Mouse (Mus musculus): ENCODE data around the gene Flvcr2. TPM values are rescaled to one million over a fixed set of nuclear protein-coding genes. Genes with fewer than 3 reads are reported as not detected.
A peak's percentile ranks its signal among the peaks of the same experiment; 100 is the strongest.

Gene Flvcr2
- polyA plus RNA-seq, 1 experiment from 2014 or later: 1.4 TPM

- Histone ChIP-seq H3K27ac (replicated peaks; ENCODE audit: low read depth, low read length) (no peak overlapping the region), H3K9ac (ENCODE audit: low read length) (no peak overlapping the region), H3K9me3 (ENCODE audit: control insufficient read depth, low read length) (no peaks in the 10 kb centered on the region), H3K4me2 (ENCODE audit: low read depth, severe bottlenecking) (no peak overlapping the region), H3K4me1 (ENCODE audit: control insufficient read depth, insufficient read depth, low read length) (no peaks in the 10 kb centered on the region), H3K27me3 (ENCODE audit: control insufficient read depth, insufficient read depth, low read length) (no peaks in the 10 kb centered on the region), H3K4me3 (ENCODE audit: low read depth, low read length) (no peak overlapping the region), H3K36me3 (ENCODE audit: control insufficient read depth, insufficient read depth, low read length) (no peaks in the 10 kb centered on the region)
- 28% methylated on average over 3 of the region's 3 CpGs for WGBS
- DNase-seq (ENCODE audit: low spot score) (no peak), ATAC-seq (ENCODE audit: insufficient number of reproducible peaks, low FRiP score, low TSS enrichment, low read depth) (no peak)
Measured at GRCm38 (mm10) chr12:85859511-85860189, 113.3 kb downstream of the Flvcr2 start.

DNA sequence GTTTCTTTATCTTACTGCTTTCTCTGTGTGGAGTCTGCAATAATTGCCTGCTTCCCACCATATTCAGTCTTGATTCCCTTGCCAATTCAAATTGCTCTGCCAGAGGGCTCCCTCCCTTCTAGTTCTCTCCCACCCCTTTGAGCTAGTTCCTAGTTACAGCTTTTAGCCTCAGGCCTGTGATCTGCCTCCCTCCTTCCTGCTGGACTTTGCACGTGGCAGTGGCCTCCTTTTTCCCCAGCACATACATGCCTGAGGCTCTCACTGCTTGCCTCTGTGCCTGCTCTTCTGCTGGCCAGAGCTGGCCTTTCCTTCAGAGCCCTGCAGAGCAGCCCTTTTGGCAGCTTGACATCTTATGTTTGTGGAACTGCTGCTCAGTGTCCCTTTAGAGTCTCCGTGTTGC is 116.2 kb downstream of the Flvcr2 start:
- H3K4me3 ChIP-seq (ENCODE audit: low read depth, low read length): no peak overlapping the region
- H3K4me1 ChIP-seq (ENCODE audit: control insufficient read depth, insufficient read depth, low read length): no peaks in the 10 kb centered on the region
- no peak overlapping the region for H3K4me2 ChIP-seq (ENCODE audit: low read depth, severe bottlenecking)
- WGBS: 43% methylated on average over 2 of the region's 2 CpGs
- no peak overlapping the region for H3K27ac ChIP-seq (replicated peaks; ENCODE audit: low read depth, low read length)
- no peaks in the 10 kb centered on the region for H3K27me3 ChIP-seq (ENCODE audit: control insufficient read depth, insufficient read depth, low read length)
- H3K9me3 ChIP-seq (ENCODE audit: control insufficient read depth, low read length): no peaks in the 10 kb centered on the region
- H3K9ac ChIP-seq (ENCODE audit: low read length): no peak overlapping the region
- ATAC-seq (ENCODE audit: insufficient number of reproducible peaks, low FRiP score, low TSS enrichment, low read depth) (no peak), DNase-seq (ENCODE audit: low spot score) (peak; percentile 23)
- no peaks in the 10 kb centered on the region for H3K36me3 ChIP-seq (ENCODE audit: control insufficient read depth, insufficient read depth, low read length)

Small RNA genes within 50 kb of the gene (microRNA-seq; reads per million reads assigned to microRNA genes)
- not detected for gene Gm47285

Other genes starting within 250 kb of the Flvcr2 start
- gene Jdp2, start 147.5 kb upstream of the Flvcr2 start, polyA plus RNA-seq (2014; fragmentation: Nextera tagmentation; extraction: Ambion mirVana): 0.17 and 0.41 TPM in 2 replicates
- 1.1 and 1.5 TPM in 2 replicates for gene Batf, start 59.9 kb upstream of the Flvcr2 start, polyA plus RNA-seq (2014; fragmentation: Nextera tagmentation; extraction: Ambion mirVana)
- gene Erg28, start 78.0 kb downstream of the Flvcr2 start, polyA plus RNA-seq (2014; fragmentation: Nextera tagmentation; extraction: Ambion mirVana): 106 and 111 TPM in 2 replicates
- 18.2 and 22.4 TPM in 2 replicates for gene Ttll5, start 78.1 kb downstream of the Flvcr2 start, polyA plus RNA-seq (2014; fragmentation: Nextera tagmentation; extraction: Ambion mirVana)